Mouse (Mus musculus): ENCODE data around the gene Lbhd1.
"Not testable (repeated sequence)": the region's sequence is repeated elsewhere in the genome, so short reads cannot be mapped to it uniquely, and the experiment has no call there.

Lbhd1 gene

DNA sequence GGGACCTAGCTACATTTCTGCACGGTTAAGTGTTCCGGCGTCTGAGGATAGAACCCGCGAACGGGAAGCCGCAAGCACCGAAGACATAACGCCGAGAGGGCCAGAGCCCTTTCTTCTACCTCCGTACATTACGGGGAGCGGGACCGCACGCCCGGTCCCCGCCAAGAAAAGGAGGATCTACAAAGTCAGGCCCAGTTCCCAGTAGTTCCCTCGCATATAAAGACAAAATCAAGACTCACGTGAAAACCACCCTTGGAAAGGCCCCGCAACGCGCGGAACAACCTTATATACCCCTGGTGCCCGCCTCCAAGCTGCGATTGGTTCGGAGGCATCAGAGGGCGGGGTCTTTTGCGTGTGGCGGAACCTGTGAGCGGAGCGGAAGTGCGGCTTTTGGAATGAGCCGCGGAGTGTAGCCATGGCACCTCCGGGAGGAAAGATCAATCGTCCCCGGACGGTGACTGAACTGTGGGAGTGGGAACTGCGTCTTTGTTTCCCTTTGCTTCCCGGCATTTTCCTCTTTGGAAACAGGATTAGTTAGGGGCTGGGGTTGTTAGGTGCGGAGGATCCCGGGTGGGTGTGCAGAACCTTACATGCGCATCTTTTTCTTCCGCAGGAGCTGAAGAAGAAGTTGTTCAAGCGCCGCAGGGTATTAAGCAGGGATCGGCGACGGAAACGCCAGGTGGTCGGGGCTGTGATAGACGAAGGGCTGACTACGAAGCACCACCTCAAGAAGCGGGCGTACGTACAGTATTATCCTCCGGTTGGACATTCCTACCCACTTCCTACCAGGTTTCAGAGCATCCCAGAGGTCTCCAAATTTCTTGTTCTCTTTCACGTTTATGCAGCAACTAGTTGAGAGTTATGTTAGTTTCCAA is 5.2 kb downstream of the Lbhd1 start, which contains the start of the genes 1810009A15Rik and Gm49416:
1810009A15Rik (plus strand) TSS at position 343 of the 875 bp plus-strand sequence.
Gm49416 (plus strand) TSS at position 416 of the 875 bp plus-strand sequence.
- Histone ChIP-seq H3K36me3 (ENCODE audit: control insufficient read depth, insufficient read depth, low read length, poor library complexity, severe bottlenecking) (0 out of 2 replicates have a peak, but pooled peaks cover 2% of the 10 kb centered on the region), H3K27me3 (ENCODE audit: control insufficient read depth, insufficient read depth, low read length, poor library complexity, severe bottlenecking) (no peaks in the 10 kb centered on the region)
- DNase-seq (ENCODE audit: low read depth, low spot score) = peak; percentile 96

DNA sequence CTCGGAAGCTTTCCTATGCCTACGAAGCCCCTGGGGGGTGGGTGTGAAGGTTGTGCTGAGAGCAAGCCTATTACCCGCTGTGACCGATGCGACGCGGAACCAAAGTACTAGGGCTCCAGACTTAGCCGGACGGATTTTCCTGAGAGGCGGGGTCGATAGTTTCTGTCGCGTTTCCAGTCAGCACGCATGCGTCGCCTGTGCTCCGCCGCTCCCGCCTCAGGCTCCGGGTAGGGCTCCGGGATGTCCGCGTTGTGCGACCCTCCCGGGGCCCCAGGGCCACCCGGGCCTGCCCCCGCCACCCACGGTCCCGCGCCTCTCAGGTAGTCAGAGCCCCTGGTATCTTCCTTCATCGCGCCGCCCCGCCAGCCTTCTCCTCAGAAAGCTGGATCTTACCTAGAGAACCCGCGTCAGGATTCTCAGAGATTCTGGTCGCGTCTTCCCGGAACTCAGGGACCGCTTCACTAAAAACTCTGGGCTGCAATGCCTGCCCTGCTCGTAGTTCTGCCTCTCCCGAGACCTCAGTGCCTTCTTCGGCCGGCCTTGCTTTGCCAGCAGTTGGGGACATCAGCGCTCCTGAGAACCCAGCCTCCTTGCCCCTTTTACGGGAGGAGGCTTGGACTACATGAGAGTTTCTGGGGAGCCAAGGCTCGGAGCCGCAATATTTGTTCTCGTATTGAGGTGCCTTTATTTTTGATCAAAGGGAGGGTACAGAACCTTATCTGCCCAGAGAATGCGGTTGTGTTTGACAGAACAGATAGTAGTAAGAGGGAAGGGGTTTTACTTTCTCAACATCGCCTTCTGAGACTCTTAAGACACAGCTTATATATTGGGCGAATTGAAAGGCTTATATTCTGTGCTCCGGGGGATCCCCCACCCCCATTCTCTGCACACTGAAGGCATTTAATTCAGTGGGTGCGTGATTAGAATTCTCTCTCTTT is 9.6 kb downstream of the Lbhd1 start, which contains the start of gene Ints5:
Ints5 (plus strand) TSS at position 177 of the 938 bp plus-strand sequence.
- H3K27me3 ChIP-seq (ENCODE audit: control insufficient read depth, insufficient read depth, low read length, poor library complexity, severe bottlenecking) = no peaks in the 10 kb centered on the region
- H3K36me3 ChIP-seq (ENCODE audit: control insufficient read depth, insufficient read depth, low read length, poor library complexity, severe bottlenecking) = peaks cover 2% of the 10 kb centered on the region; the same call in 1 of the 2 replicates
- peak; percentile 89 for DNase-seq (ENCODE audit: low read depth, low spot score)

DNA sequence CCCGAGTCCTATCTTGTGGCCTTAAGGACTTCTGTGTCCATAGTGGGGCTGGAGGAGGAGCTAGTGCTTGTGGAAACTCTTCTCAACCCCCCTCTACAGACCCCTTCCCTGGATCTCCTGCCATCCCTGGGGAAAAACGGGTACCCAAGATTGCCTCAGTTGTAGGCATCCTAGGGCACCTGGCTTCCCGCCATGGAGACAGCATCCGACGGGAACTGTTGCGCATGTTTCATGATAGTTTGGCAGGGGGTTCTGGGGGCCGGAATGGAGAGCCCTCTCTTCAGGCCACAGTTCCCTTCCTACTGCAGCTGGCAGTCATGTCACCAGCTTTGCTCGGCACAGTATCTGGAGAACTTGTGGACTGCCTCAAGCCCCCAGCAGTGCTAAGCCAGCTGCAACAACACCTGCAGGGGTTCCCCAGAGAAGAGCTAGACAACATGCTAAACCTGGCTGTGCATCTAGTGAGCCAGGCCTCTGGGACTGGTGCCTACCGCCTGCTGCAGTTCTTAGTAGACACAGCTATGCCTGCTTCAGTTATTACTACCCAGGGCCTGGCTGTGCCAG is 11.9 kb downstream of the Lbhd1 start:
- no peak for DNase-seq (ENCODE audit: low read depth, low spot score)
- Histone ChIP-seq H3K36me3 (ENCODE audit: control insufficient read depth, insufficient read depth, low read length, poor library complexity, severe bottlenecking) (no peaks in the 10 kb centered on the region; the same call in 1 of the 2 replicates), H3K27me3 (ENCODE audit: control insufficient read depth, insufficient read depth, low read length, poor library complexity, severe bottlenecking) (no peaks in the 10 kb centered on the region)

DNA sequence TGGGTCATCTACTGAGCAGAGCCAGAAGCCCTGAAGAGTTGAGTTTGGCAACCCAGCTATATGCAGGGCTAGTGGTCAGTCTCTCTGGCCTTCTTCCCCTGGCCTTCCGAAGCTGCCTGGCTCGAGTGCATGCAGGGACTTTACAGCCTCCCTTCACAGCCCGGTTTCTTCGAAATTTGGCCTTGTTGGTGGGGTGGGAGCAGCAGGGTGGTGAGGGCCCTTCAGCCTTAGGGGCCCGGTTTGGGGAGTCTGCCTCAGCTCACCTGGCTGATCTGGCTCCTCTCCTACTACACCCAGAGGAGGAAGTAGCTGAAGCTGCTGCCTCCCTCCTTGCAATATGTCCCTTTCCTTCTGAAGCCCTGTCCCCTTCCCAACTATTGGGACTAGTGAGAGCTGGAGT is 12.7 kb downstream of the Lbhd1 start:
- not testable (repeated sequence) for DNase-seq (ENCODE audit: low read depth, low spot score); H3K27me3 ChIP-seq (ENCODE audit: control insufficient read depth, insufficient read depth, low read length, poor library complexity, severe bottlenecking); H3K36me3 ChIP-seq (ENCODE audit: control insufficient read depth, insufficient read depth, low read length, poor library complexity, severe bottlenecking)

DNA sequence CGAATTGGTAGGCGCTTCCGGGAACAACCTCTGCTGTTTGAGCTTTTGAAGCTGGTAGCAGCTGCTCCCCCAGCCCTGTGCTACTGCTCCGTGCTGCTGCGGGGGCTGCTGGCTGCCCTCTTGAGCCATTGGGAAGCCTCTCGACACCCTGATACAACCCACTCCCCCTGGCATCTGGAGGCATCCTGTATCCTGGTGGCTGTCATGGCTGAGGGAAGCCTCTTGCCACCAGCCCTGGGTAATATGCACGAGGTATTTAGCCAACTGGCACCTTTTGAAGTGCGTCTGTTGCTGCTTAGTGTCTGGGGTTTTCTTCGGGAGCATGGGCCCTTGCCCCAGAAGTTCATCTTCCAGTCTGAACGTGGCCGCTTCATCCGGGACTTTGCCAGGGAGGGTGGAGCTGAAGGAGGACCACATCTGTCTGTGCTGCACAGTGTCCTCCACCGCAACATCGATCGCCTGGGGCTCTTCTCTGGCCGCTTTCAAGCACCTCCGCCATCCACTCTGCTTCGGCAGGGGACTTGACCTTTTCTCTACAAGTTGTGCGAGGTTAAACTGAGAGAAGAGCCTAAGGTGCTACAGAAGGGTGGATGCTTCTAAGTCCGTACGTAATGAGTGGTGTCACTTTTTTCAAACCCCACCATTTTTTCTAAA is 13.8 kb downstream of the Lbhd1 start:
- not testable (repeated sequence) for H3K27me3 ChIP-seq (ENCODE audit: control insufficient read depth, insufficient read depth, low read length, poor library complexity, severe bottlenecking); DNase-seq (ENCODE audit: low read depth, low spot score); H3K36me3 ChIP-seq (ENCODE audit: control insufficient read depth, insufficient read depth, low read length, poor library complexity, severe bottlenecking)

DNA sequence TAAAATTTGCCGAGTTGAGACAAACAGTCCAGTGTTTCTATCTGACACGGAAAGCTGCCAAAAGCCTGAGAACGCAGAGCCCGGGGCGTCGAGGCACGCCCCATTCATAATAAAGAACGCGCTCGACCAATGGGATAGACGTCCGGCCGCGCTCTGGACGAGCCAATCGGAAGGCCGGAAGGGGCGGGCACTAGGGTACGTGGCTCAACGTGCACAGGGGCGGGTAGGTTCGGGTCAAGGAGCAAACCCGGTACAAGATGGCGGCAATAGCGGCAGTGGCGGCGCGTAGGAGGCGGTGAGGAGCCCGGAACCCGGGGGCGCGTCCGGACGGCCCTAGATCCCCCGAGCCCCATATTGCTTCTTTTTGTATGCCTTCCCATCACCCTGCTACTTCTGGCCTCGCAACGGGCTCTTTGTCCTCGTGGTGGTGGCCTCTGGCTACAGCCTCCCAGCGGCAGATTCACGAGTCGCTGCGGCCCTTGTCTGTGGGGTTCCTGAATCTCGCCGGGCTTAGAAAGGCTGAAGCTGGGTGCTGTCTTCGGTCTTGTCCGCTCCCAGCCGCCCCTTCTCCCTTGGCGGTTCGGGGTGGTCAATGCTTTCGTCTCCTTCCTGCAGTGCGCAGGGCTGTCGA is 14.4 kb downstream of the Lbhd1 start, which contains the start of gene Ganab:
Ganab (plus strand) TSS at position 207 of the 631 bp plus-strand sequence.
- Histone ChIP-seq H3K36me3 (ENCODE audit: control insufficient read depth, insufficient read depth, low read length, poor library complexity, severe bottlenecking) (peaks cover 5% of the 10 kb centered on the region; the same call in 1 of the 2 replicates), H3K27me3 (ENCODE audit: control insufficient read depth, insufficient read depth, low read length, poor library complexity, severe bottlenecking) (no peaks in the 10 kb centered on the region)
- DNase-seq (ENCODE audit: low read depth, low spot score) = peak; percentile 96

DNA sequence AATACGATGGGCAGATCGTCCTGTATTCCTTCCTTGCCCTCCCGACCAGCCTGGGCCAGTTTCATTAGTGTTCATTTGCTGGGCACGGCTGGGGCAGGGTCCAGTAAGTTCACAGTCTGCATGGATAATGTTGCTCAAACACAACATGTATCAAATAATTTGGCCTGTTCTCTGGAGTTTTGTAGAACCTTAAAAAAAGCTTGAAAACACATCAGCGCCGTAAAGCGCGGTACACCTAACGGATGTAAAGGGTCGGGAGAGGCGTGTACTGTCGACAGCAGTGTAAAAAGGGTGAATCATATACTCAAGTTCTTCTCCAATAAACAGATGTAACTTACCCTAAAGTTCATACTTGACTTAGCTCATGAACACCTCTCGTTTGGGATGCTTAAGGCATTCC is 15.0 kb downstream of the Lbhd1 start:
- DNase-seq (ENCODE audit: low read depth, low spot score) = no peak
- Histone ChIP-seq H3K36me3 (ENCODE audit: control insufficient read depth, insufficient read depth, low read length, poor library complexity, severe bottlenecking) (peaks cover 6% of the 10 kb centered on the region; the same call in 1 of the 2 replicates), H3K27me3 (ENCODE audit: control insufficient read depth, insufficient read depth, low read length, poor library complexity, severe bottlenecking) (no peaks in the 10 kb centered on the region)

DNA sequence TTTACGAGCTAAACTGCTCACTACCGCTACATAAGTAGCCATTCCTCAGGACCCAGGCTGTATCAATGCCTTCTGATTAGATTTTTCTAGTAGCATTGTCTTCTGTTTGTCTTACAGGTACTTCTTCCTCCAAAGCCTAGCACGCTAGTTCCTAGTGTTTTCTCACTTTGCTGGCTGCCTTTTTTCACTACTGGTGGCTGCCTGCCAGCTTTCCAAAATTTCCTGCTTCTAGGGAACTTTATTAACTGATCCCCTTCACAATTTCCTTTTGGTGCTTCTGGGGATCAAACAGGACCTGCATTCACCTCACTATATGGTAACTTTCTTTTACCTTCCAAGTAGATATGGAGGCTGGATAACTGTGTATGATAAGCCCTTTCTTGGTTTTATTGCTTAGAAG is 15.5 kb downstream of the Lbhd1 start:
- H3K36me3 ChIP-seq (ENCODE audit: control insufficient read depth, insufficient read depth, low read length, poor library complexity, severe bottlenecking) = peaks cover 7% of the 10 kb centered on the region; the same call in 1 of the 2 replicates
- no peak for DNase-seq (ENCODE audit: low read depth, low spot score)
- H3K27me3 ChIP-seq (ENCODE audit: control insufficient read depth, insufficient read depth, low read length, poor library complexity, severe bottlenecking) = no peaks in the 10 kb centered on the region

DNA sequence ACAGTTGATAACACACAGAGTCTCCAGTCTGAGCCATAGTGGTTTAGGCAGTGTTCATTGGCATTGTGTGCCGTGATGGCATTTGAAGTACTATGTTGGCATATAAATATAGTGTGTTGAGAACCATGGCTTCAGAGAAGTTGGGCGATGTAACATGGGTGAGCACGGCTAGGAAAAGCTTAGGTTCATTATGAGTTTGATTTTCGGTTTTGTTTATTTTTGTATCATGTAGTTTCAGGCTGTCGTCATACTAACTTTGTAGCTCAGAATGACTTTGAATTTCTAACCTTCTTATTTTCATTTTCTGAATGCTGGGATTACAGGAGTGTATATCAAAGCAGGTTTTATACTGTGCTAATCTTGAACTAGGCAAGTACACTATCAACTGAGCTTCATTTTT is 19.9 kb downstream of the Lbhd1 start:
- Histone ChIP-seq H3K27me3 (ENCODE audit: control insufficient read depth, insufficient read depth, low read length, poor library complexity, severe bottlenecking) (no peaks in the 10 kb centered on the region), H3K36me3 (ENCODE audit: control insufficient read depth, insufficient read depth, low read length, poor library complexity, severe bottlenecking) (peaks cover 16% of the 10 kb centered on the region)
- DNase-seq (ENCODE audit: low read depth, low spot score) = no peak

DNA sequence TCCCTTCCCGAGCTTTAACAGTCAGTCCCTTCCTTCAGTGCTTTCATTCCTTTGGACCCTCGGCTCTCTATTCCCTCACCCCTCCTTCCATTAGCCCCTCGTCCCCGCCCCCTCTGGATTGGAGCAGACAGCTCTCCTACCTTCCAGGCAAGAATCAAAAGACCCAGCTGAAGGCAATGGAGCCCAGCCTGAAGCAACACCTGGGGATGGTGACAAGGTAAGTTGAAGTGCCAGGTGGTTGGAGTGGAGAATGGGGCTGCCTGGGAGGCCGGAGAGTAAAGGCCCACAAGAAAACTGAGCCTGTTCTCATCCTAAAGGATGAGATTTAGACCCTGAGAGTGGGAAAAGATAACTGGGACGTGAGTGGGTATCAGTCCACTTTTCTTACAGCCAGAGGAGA is 25.0 kb downstream of the Lbhd1 start:
- Histone ChIP-seq H3K27me3 (ENCODE audit: control insufficient read depth, insufficient read depth, low read length, poor library complexity, severe bottlenecking) (no peaks in the 10 kb centered on the region), H3K36me3 (ENCODE audit: control insufficient read depth, insufficient read depth, low read length, poor library complexity, severe bottlenecking) (peaks cover 30% of the 10 kb centered on the region)
- no peak for DNase-seq (ENCODE audit: low read depth, low spot score)

DNA sequence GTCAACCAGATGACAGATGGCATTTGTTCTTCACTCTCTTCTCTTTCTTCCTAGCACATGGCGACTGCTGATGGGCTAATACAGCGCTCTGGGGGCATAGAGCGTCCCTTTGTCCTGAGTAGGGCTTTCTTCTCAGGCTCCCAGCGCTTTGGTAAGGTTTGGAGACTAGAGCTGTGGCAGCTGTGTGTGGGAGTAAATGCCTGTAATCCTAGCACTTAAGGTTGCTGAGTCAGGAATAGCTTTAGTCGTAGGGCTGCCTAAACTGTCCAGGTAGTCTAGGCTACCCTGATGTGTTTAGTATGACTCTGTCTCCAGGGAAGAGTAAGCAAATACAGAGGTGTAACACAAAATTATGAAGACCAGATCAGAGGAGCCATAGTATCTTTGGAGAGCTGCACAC is 28.3 kb downstream of the Lbhd1 start:
- DNase-seq (ENCODE audit: low read depth, low spot score) = no peak
- no peaks in the 10 kb centered on the region for H3K27me3 ChIP-seq (ENCODE audit: control insufficient read depth, insufficient read depth, low read length, poor library complexity, severe bottlenecking)

DNA sequence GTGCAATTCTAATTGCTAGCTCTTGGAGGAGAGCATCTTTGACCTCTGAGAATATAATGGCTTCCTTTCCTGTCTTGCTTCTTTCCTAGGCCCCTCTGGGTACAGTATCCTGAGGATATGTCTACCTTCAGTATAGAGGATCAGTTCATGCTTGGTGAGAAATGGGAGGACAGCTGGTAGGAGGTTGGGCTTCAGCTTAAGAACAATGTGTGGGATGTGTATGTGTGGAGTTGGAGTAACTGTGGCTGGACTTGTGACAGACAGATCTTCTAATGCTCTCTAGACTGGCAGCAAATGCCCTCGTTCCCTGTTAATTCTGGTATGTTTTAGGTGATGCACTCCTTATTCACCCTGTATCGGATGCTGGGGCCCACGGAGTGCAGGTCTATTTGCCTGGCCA is 30.7 kb downstream of the Lbhd1 start:
- DNase-seq (ENCODE audit: low read depth, low spot score) = no peak
- H3K36me3 ChIP-seq (ENCODE audit: control insufficient read depth, insufficient read depth, low read length, poor library complexity, severe bottlenecking) = peaks cover 23% of the 10 kb centered on the region
- H3K27me3 ChIP-seq (ENCODE audit: control insufficient read depth, insufficient read depth, low read length, poor library complexity, severe bottlenecking) = no peaks in the 10 kb centered on the region

More for the DNA sequence above, 28.3 kb downstream of the Lbhd1 start:
- peaks cover 34% of the 10 kb centered on the region for H3K36me3 ChIP-seq (ENCODE audit: control insufficient read depth, insufficient read depth, low read length, poor library complexity, severe bottlenecking)

DNA sequence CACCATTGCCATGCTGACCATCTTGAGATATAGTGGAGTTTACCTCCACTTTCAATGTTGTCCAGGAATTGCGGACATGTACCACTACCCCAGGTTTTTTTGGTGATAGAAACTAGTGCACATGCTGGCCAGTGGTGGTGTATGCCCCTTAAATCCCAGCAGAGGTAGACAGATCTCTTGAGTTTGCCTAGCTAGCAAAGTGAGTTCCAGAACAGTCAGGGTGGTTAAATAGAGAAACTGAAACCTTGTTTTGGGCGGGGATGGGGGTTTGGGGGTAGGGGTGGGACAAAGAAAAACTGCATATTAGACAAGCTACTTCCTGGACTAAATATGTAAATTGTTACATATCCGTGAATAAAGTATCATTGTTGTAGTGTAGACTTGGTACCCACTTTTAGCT is 35.5 kb downstream of the Lbhd1 start:
- Histone ChIP-seq H3K27me3 (ENCODE audit: control insufficient read depth, insufficient read depth, low read length, poor library complexity, severe bottlenecking) (no peaks in the 10 kb centered on the region), H3K36me3 (ENCODE audit: control insufficient read depth, insufficient read depth, low read length, poor library complexity, severe bottlenecking) (peaks cover 9% of the 10 kb centered on the region)
- DNase-seq (ENCODE audit: low read depth, low spot score) = peak; percentile 37
